Mouse (Mus musculus) B cell, adult 2 months (primary cell): ENCODE measurements around the gene Plek2.
"Not testable (repeated sequence)": the region's sequence is repeated elsewhere in the genome, so short reads cannot be mapped to it uniquely, and the experiment has no call there.

Experiments used
- DNase-seq, 2 experiments: peaks; one replicate each; pipeline ENCODE4 v3.0.0; 2022

The Plek2 gene

GRCm38 (mm10) chr12:78906707-78907162 is at the start of gene Plek2:
Gene Plek2, minus strand, starts transcription at chr12:78906964.
- peak; percentile 63 to 68 for DNase-seq

GRCm38 (mm10) chr12:78956405-78956804 is 49.6 kb upstream of the Plek2 start:
- DNase-seq, result no peak

- no peak for DNase-seq
These were observed 45.7 kb upstream of the Plek2 start for GRCm38 (mm10) chr12:78952484-78952883.

- no peak for DNase-seq
These were observed 45.3 kb upstream of the Plek2 start for GRCm38 (mm10) chr12:78952053-78952452.

DNA sequence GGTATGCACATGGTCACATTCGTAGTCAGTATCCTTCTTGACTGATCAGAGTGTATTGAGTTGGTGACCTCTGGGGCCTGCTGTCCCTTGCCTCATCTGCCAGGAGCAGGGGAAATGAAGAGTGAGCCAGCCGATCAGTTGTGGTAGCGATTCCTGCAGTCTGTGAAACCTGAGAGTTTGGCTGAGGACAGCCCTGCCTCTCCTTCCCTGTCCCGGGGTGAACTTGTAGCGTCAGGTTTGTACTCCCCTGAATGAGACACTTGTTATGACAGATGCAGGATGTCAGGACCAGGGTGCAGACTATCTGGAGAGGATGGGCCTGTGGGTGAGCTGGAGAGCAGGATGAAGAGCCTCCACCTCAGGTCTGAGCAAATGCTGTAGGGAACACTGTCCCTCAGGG is 40.9 kb upstream of the Plek2 start:
- no peak for DNase-seq

DNA sequence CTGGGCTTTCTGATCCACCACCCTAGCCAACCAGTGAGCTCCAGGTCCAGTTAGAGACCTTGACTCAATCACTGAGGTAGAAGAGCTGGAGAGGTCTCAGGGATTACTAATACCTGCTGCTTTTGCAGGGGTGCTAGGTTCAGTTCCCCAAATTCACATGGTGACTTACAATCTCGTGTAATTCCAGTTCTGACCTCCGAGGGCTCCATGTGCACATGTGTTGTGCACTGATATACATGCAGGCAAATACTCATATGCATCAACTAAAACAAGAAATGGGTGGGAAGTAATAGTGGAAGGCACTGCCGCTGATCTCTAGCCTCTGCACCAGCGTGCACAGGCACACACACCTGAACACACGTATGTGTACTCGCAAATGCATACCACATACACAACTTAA is 40.4 kb upstream of the Plek2 start:
- DNase-seq, result peak; percentile 15 to 31

GRCm38 (mm10) chr12:78942931-78943330 is 36.2 kb upstream of the Plek2 start:
- DNase-seq, result no peak

- DNase-seq, result no peak
These were observed 33.3 kb upstream of the Plek2 start for GRCm38 (mm10) chr12:78940081-78940480.

DNA sequence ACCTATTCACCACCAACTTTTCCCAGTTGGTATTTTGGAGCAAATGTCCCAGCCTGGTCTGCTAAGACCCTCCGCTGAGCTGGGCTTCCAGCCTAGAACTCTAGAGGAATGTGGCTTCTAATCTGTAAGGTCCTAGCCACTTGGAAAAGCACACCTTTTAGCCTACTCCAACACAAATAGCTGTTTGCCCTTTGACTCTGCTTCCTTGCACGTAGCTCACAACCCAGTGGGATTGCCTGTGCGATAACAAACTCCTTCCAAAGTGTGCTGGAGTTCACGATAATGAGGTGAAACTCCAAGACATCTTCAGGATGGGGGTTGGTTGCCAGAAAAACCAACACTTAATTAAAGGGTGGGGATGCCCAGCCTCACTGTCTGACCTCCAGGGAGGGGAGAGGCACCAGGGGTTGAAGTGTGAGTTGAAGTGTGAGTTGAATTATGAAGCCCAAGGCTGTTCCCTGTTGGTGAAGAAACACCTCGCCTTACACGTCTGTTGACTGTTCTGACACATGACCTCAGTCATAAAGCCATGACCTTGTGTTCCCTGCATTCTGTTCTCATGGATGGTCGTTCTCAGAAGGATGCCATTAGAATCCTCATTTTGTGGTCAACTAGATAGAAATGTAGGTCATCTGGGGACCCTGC is 32.8 kb upstream of the Plek2 start:
- DNase-seq, result no peak

DNA sequence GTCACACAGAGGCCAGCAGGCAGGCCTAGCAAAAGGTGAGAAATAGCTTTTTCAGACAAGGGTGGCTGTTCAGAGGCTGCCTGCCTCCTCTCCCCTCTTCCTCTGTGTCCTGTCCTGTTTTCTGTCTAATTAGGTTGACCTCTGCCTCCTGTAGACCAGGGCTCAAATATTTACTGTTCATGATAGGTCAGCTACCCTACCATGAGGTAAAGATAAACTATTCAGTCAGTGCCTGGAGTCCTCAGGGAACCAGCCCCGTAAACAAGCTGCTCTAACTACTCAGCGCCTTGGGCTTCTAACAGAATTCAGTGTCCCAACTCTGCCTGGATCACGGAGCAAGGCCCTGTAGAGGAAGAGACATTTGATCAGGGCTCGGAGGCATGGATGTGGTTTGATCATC is 29.7 kb upstream of the Plek2 start:
- no peak for DNase-seq

DNA sequence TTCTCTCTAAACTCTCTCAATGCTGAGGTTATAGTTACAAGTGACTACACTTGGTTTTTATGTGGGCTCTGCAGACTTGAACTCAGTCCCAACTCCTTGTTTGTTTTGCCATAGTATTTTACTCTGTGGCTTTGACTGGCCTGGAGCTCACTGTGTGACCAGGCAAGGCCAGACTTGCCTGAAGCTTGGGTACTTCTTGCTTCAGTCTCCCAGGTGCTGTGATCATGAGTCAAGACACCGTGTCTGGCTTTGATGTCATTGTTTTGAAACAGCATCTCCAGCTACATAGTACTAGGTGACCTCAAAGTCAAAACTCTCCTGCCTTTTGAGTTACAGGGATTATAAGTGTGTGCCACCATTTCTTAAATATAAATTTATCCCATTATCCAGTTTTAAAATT is 23.1 kb upstream of the Plek2 start:
- no peak for DNase-seq

DNA sequence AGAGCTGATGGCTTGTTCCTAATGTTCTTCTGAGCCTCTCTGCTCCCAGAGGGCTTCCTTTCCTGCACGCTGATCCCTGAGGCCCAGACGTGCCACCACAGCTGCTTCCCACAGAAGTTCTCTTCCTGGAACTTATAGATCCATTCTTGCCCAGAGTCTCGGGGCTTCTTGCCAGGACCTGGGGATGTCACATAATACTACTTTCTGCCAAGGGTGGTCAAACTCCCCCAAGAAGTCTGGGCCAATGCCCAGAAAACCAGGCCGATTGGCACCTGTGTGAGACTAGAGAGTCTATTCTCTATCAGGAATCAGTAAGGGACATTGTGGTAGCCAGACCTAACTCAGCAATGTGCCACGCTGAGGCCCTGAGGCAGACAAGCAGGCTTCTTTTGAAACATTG is 20.5 kb upstream of the Plek2 start:
- no peak for DNase-seq

DNA sequence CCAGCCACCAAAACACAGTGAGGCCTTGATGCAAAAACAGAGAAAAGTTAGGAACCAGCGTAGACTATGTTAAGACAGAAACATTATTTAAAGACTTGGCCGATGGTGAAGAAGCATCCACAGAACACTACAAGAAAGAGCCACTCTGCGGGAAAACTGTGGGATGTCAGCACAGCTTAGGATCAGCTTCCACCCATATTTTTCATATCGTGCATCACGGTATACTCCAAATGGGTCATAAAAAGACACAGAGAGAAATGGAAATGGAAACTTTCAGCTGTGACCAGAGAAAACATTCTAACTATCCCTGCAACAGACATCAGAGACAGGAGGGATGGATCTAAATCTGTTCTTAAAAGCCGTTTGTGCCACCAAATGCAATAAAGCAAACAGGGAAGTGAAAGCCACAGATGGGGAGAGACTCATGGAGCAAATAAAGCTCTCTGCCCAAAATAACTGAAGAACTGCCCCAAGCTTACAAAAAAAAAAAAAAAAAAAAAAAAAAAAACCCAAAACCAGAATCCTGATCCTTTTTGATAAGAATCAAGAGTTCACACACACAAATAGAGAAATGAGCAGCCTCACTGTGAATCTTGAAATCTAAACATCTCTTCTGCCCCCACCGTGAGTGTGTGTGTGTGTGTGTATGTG is 16.9 kb upstream of the Plek2 start:
- DNase-seq, result peak in 1 of 2 experiments; percentile 29

GRCm38 (mm10) chr12:78922977-78923376 is 16.2 kb upstream of the Plek2 start:
- not testable (repeated sequence) for DNase-seq

- no peak for DNase-seq
These were observed 15.3 kb upstream of the Plek2 start for GRCm38 (mm10) chr12:78922058-78922457.

DNA sequence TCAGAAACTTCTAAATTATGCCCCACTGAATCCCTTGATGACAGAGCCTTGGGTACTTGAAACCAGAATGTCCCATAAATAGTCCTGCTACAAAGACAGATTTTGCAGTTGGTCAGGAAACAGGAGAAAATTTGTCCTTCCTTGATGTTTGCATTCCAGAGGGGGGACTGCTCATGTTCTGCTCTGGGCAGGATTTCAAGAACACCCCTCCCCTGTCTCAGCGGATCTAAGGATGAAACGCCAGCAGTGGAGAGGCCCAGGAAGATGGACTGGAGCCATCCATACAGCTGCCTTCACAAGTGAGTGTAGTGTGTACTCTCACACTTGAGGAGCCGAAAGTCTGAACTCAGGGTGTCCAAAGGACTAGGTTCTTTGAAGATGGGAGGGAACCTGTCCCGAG is 14.7 kb upstream of the Plek2 start:
- no peak for DNase-seq

DNA sequence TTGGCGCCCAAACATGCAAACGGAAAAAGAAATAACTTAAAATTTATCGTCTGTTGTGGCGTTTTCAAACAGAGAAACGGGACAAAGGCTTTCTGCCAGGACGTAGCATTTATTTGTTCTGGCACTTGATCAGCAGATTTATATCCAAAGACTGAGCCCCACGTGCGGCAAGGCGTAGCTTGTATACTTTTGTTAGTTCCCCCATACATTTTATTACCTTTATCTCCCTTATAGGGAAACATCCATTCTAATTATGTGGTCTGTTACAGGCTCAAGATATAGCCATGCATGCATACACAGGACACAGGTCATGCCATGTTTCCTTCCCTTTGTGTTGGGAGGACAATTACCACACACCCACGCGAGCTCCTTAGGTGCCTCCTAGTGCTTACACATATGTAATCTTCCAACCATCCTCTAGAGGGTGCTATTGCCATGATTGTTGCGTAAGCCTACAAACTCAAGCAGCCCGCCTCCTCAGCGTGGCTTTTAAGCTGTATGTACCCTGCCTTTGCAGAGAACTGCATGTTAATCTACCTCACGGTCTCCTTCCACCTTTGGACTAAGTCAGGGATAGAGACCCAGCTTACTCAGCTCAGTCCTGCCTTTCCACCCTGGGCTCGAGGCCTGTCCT is 12.4 kb upstream of the Plek2 start:
- peak; percentile 73 to 78 for DNase-seq

DNA sequence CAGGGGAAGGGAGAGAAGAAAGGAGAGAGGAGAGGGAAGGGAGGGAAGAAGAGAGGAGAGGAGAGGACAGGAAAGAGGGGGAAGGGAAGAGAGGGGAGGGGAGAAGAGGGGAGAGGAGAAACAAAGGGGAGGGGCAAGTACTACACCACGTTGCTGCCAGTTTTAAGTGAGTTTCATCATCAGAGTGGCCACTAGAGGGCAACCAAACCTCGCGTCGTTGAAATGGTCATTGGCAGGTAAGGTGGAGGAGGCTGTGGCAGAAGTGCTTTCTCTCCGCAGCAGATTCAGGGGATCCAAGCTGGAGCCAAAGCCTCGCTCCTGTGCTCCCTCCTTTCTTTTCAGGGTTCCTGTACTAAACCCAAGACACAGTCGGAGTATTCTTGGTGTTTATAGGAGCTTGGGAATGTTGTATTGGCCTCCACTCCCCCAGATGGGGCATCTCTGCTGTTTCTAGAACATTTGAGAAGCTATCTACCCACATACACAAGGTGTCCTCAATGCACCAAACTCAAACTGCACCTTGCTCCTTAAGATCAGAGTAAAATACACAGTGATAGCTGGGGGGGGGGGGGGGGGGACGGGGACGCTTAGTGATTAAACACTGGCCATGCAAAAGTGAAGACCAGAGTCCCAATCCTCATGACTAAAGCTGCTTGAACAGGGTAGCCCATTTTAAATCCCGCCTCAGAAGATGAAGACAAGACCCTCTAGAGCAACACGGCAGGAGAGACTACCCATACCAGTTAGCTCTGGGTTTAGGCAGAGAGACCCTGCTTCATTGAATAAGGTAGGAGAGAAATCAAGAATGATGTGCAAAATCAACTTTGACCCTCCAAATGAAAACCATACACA is 11.7 kb upstream of the Plek2 start:
- peak; percentile 87 to 89 for DNase-seq

DNA sequence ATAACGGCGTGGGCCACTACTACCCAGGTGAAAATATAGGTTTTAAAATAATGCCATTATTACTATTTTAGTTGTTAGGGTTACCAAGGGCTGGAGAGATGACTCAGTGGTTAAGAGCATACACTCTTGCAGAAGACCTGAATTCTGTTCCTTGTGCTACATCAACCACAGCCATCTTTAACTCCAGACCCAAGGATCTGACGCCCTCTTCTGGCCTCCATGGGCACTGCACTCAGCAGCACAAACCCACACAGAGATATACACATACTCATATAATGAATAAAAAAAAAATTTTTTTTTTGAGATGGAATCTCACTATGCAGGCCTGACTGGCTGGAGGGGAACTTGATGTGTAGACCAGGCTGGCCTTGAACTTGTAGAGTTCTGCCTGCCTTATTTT is 9.5 kb upstream of the Plek2 start:
- DNase-seq, result peak in 1 of 2 experiments; percentile 23

DNA sequence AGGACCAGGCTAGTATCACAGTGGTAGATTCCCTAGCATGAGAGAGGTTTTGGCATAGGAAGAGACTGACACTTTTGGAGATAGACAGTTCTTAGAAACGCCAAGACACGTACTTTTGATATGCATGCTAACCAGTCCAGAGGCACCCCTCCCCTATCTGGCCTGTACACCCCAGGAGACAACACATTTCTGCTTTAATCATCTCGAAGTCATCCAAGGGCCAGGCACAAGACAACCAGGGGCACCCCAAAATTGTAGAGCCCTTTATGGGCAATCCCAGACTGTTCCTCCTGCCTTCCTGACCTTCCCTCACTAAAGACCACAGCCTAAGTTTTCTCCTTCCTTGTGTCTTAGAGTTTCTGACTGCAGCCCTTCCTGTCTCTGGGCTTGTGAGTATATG is 8.8 kb upstream of the Plek2 start:
- DNase-seq, result no peak

DNA sequence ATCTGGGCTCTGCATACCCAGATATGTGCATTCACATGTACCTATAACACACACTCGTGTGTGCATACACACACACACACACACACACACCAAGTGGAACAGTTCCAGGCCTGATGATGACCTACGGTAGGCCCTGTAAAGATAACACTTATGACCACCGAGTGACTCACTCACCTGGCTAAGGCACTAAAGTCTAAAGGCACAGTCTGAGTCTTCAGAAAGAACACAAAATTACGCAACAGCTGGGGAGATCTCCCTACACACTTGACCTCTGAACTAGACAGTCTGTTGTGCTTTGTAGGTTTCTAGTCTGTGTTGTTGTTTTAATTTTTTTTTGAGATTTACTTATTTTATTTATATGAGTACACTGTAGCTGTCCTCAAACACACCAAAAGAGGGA is 7.7 kb upstream of the Plek2 start:
- no peak for DNase-seq

DNA sequence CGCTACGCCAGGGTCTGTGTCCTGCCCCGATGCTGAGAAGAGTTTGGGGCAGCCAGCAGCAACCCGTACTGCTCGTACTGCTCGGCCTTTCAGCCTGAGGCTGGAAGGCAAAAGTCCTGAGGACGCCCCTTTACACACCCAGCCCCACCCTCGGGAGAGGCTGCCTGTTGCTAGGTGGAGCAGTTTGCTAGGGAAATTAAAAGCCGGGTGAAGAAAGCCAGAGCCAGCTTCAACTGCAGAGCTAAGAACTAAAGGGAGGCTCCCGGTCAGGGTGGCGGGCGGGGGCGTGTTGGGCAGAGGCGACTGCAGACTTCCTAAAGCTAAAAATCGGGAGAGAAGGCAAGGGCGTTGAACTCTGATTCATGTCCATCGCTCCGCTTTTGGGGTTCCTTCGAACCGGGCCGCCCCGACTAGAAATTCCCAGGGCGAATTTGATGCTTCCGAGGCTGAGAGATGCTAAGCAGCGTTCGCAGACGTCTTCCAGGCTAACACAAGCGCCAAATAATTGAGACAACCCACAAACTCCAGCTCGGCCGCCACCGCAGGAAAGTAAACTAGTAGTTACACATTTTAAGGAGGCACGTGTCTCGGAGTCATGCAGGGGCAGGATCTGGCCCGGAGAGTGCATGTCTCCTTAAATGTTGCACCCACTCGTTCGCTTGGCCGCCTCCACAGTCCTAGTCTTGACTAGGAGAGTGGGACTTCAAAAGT is 5.1 kb upstream of the Plek2 start:
- peak; percentile 16 to 19 for DNase-seq
